Mouse (Mus musculus): ENCODE measurements around the gene Dgkd. TPM values are rescaled to one million over a fixed set of nuclear protein-coding genes. Genes with fewer than 3 reads are reported as not detected.

Gene Dgkd
- 30.0 and 30.7 TPM in 2 replicates for polyA plus RNA-seq (2015; fragmentation: Nextera tagmentation; extraction: Ambion mirVana)

DNA sequence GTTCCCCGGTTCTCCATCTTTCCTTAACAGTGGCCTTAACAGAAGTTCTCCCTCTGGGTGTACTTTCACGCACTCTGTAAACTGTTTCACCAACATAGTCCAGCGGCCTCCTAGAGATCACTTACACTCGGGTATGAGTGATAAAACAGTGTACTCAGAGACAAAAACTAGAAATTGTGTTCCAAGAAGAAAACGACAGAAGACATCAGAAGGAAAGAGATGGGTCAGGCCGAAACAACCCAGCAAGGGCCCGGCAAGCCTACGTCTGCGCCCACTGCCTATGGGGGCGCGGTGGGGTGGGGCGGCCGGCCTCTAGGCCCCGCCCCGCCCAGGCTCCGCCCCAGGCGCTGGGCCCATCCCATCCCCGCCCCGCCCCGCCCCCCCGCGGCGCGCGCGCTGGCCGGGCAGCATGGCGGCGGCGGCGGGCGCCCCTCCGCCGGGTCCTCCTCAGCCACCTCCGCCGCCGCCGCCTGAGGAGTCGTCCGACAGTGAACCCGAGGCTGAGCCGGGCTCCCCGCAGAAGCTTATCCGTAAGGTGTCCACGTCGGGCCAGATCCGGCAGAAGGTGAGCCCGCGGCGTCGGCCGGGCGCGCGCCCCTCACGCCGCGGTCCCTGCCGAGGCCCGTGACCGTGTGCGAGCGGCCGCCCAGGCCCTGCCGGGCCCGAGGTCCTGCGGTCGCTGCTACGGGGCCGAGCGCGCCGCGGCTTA lies at the start of gene Dgkd:
Dgkd (plus strand) TSS at position 396 of the 709 bp plus-strand sequence.
- no peaks in the 10 kb centered on the region for H3K9me3 ChIP-seq (replicated peaks; ENCODE audit: control insufficient read depth, low read length)
- H3K9ac ChIP-seq (ENCODE audit: low read length), result peak within 1 kb of the TSS; percentile 93
- H3K4me1 ChIP-seq (ENCODE audit: control insufficient read depth, insufficient read depth, low read length), result peaks cover 24% of the 10 kb centered on the region
- peak within 1 kb of the TSS; percentile 89 for H3K4me3 ChIP-seq (replicated peaks; ENCODE audit: low read length)
- WGBS, result under 1% methylated on average over 67 of the region's 74 CpGs
- no peaks in the 10 kb centered on the region for H3K36me3 ChIP-seq (ENCODE audit: control insufficient read depth, insufficient read depth, low read length)
- H3K27me3 ChIP-seq (ENCODE audit: control insufficient read depth, insufficient read depth, low read length), result no peaks in the 10 kb centered on the region
- peak; percentile 95 for ATAC-seq (ENCODE audit: insufficient read depth, low FRiP score)
- peak within 1 kb of the TSS; percentile 99 for H3K4me2 ChIP-seq (ENCODE audit: low read depth, low read length)
- H3K27ac ChIP-seq (ENCODE audit: low read length), result peak within 1 kb of the TSS; percentile 49

DNA sequence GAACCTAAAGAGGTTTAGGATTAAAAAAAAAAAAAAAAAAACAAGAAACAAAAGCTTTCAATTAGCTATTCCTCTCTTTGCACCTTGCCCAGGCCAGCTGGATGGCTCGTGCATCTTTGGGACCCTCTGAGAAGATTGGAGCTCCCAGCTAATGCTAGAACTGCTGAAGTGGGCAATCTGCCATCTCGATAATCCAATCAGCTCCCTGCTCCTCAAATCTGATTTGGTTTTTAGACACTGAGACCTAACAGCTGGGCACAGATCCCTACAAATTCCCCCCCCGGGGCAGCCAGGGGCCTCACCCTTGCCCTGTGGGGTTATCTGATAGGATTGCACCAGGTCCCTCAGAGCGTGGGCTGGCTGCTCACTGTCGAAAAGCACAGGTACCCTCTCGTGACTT lies 49.5 kb upstream of the Dgkd start, which contains the start of gene Sag:
Sag (plus strand) TSS at position 105 of the 400 bp plus-strand sequence.
- Histone ChIP-seq H3K4me1 (ENCODE audit: control insufficient read depth, insufficient read depth, low read length) (no peaks in the 10 kb centered on the region), H3K27ac (ENCODE audit: low read length) (no peak within 1 kb of the TSS), H3K36me3 (ENCODE audit: control insufficient read depth, insufficient read depth, low read length) (no peaks in the 10 kb centered on the region), H3K27me3 (ENCODE audit: control insufficient read depth, insufficient read depth, low read length) (no peaks in the 10 kb centered on the region), H3K9ac (ENCODE audit: low read length) (no peak within 1 kb of the TSS), H3K9me3 (replicated peaks; ENCODE audit: control insufficient read depth, low read length) (no peaks in the 10 kb centered on the region), H3K4me3 (replicated peaks; ENCODE audit: low read length) (no peak within 1 kb of the TSS), H3K4me2 (ENCODE audit: low read depth, low read length) (no peak within 1 kb of the TSS)
- ATAC-seq (ENCODE audit: insufficient read depth, low FRiP score), result no peak
- 57% methylated on average over 6 of the region's 6 CpGs for WGBS

DNA sequence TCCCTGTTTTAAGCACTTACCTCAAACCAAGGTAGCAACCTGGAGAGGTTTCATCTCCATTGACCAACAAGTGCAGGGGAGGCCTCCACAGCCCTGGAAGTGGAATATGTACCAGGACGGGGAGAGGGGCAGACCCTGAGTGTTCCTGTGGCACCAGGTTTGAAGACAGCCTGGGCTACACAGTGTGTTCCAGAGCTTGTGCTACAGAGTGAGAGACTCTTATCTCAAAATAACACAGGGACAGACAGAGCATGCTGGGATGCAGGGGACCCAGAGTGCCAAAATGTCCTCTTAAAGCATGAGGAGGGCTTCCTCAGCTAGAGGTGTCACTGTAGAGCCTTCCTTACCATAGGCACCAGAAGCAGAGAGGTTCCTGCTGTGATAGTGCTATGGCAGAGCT lies 45.3 kb upstream of the Dgkd start:
- H3K36me3 ChIP-seq (ENCODE audit: control insufficient read depth, insufficient read depth, low read length), result no peaks in the 10 kb centered on the region

DNA sequence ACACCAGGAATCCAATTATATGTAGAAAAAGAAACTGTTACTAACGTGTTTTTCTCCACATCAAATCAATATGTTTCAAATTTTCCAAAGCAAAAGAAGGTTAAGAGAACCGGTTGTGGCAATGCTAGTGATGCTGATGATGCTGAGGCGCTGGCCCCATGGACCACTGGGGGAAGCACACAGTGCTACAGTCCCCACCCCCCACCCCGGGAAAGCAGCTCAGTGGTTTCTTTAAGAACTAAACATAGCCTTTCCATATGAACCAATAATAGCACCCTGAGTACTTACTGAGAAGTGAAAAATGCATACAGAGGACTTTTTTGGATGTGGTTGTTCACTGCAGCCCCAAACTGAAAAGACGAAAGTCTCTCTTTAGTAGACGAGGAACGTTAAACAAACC lies 41.7 kb upstream of the Dgkd start:
- H3K4me3 ChIP-seq (replicated peaks; ENCODE audit: low read length), result no peak overlapping the region
- no peak overlapping the region for H3K4me2 ChIP-seq (ENCODE audit: low read depth, low read length)
- no peaks in the 10 kb centered on the region for H3K4me1 ChIP-seq (ENCODE audit: control insufficient read depth, insufficient read depth, low read length)
- H3K9ac ChIP-seq (ENCODE audit: low read length), result no peak overlapping the region
- no peaks in the 10 kb centered on the region for H3K36me3 ChIP-seq (ENCODE audit: control insufficient read depth, insufficient read depth, low read length)
- H3K27me3 ChIP-seq (ENCODE audit: control insufficient read depth, insufficient read depth, low read length), result no peaks in the 10 kb centered on the region
- WGBS, result 85% methylated on average over 7 of the region's 7 CpGs
- no peaks in the 10 kb centered on the region for H3K9me3 ChIP-seq (replicated peaks; ENCODE audit: control insufficient read depth, low read length)
- ATAC-seq (ENCODE audit: insufficient read depth, low FRiP score), result no peak
- H3K27ac ChIP-seq (ENCODE audit: low read length), result no peak overlapping the region

More for the DNA sequence above, 45.3 kb upstream of the Dgkd start:
- no peak overlapping the region for H3K4me2 ChIP-seq (ENCODE audit: low read depth, low read length)
- no peak overlapping the region for H3K4me3 ChIP-seq (replicated peaks; ENCODE audit: low read length)
- 88% methylated on average over 1 of the region's 1 CpGs for WGBS
- no peaks in the 10 kb centered on the region for H3K27me3 ChIP-seq (ENCODE audit: control insufficient read depth, insufficient read depth, low read length)
- no peak overlapping the region for H3K27ac ChIP-seq (ENCODE audit: low read length)
- H3K4me1 ChIP-seq (ENCODE audit: control insufficient read depth, insufficient read depth, low read length), result no peaks in the 10 kb centered on the region
- no peak for ATAC-seq (ENCODE audit: insufficient read depth, low FRiP score)
- no peaks in the 10 kb centered on the region for H3K9me3 ChIP-seq (replicated peaks; ENCODE audit: control insufficient read depth, low read length)
- H3K9ac ChIP-seq (ENCODE audit: low read length), result no peak overlapping the region

DNA sequence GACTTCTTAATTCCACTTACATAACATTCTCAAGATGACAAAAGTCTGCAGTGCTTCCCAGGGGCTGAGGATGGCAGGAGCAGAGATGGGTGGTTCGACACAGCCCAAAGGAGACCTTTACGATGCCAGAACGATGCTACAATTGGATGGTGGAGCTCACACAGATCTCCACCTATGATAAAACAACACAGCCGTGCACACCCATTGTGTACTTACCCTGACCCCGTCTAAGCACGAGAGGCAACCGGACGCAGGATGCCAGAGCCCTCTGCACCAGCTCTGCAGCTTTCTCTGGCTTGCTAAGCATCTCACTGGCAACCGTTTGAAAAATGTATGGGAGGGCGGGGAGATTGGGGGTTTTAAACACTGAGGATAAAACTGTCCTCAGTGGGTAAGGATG lies 41.0 kb upstream of the Dgkd start:
- Histone ChIP-seq H3K9ac (ENCODE audit: low read length) (no peak overlapping the region), H3K4me1 (ENCODE audit: control insufficient read depth, insufficient read depth, low read length) (no peaks in the 10 kb centered on the region), H3K36me3 (ENCODE audit: control insufficient read depth, insufficient read depth, low read length) (no peaks in the 10 kb centered on the region), H3K9me3 (replicated peaks; ENCODE audit: control insufficient read depth, low read length) (no peaks in the 10 kb centered on the region), H3K27me3 (ENCODE audit: control insufficient read depth, insufficient read depth, low read length) (no peaks in the 10 kb centered on the region), H3K27ac (ENCODE audit: low read length) (no peak overlapping the region), H3K4me3 (replicated peaks; ENCODE audit: low read length) (no peak overlapping the region), H3K4me2 (ENCODE audit: low read depth, low read length) (no peak overlapping the region)
- WGBS, result 56% methylated on average over 10 of the region's 10 CpGs
- no peak for ATAC-seq (ENCODE audit: insufficient read depth, low FRiP score)

DNA sequence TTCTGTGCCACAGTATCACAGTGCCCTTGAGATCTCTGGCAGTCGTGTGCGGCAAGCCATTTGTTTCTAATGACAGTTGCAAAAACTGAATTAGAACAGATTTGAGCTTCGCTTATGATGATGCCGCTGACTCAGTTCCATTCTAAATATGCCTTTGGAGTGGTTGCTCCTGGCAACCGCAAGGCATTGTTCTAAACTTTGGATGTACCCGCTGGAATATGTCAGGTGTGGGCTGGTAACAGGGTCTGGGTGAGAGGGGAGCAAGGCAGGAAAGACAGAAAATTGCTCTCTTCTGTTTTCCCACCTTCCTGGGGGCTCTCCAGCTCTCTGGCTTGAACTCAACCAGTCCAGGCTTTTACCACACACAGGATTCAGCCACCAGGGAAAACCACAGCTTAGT lies 39.9 kb upstream of the Dgkd start:
- H3K9ac ChIP-seq (ENCODE audit: low read length), result no peak overlapping the region

DNA sequence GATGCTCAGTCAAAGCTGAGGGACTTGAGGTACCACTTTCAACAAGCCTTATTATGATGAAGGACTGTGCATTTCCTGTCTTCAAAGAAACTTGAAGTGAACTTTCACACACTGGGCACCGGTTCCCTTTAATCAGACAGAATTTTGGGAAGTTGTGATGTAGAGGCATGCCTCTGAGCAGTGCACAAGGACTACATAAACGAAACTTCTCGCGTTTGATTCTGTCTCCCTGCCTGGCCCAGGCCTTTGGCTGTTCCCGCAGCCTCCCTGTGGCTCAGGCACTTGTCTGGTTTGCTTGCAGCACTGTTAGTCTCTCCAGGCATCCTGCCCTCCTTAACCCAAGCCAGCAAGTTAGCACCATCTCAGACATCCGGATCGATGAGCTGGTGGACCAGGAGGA lies 39.4 kb upstream of the Dgkd start:
- Histone ChIP-seq H3K27me3 (ENCODE audit: control insufficient read depth, insufficient read depth, low read length) (no peaks in the 10 kb centered on the region), H3K4me3 (replicated peaks; ENCODE audit: low read length) (no peak overlapping the region), H3K4me2 (ENCODE audit: low read depth, low read length) (no peak overlapping the region), H3K9ac (ENCODE audit: low read length) (no peak overlapping the region), H3K36me3 (ENCODE audit: control insufficient read depth, insufficient read depth, low read length) (no peaks in the 10 kb centered on the region), H3K4me1 (ENCODE audit: control insufficient read depth, insufficient read depth, low read length) (no peaks in the 10 kb centered on the region), H3K9me3 (replicated peaks; ENCODE audit: control insufficient read depth, low read length) (no peaks in the 10 kb centered on the region), H3K27ac (ENCODE audit: low read length) (no peak overlapping the region)
- ATAC-seq (ENCODE audit: insufficient read depth, low FRiP score), result no peak
- WGBS, result 63% methylated on average over 7 of the region's 7 CpGs

More for the DNA sequence above, 39.9 kb upstream of the Dgkd start:
- ATAC-seq (ENCODE audit: insufficient read depth, low FRiP score), result no peak
- no peak overlapping the region for H3K4me2 ChIP-seq (ENCODE audit: low read depth, low read length)
- H3K9me3 ChIP-seq (replicated peaks; ENCODE audit: control insufficient read depth, low read length), result no peaks in the 10 kb centered on the region
- no peaks in the 10 kb centered on the region for H3K4me1 ChIP-seq (ENCODE audit: control insufficient read depth, insufficient read depth, low read length)
- no peak overlapping the region for H3K4me3 ChIP-seq (replicated peaks; ENCODE audit: low read length)
- no peaks in the 10 kb centered on the region for H3K36me3 ChIP-seq (ENCODE audit: control insufficient read depth, insufficient read depth, low read length)
- 76% methylated on average over 6 of the region's 6 CpGs for WGBS
- no peaks in the 10 kb centered on the region for H3K27me3 ChIP-seq (ENCODE audit: control insufficient read depth, insufficient read depth, low read length)
- H3K27ac ChIP-seq (ENCODE audit: low read length), result no peak overlapping the region

DNA sequence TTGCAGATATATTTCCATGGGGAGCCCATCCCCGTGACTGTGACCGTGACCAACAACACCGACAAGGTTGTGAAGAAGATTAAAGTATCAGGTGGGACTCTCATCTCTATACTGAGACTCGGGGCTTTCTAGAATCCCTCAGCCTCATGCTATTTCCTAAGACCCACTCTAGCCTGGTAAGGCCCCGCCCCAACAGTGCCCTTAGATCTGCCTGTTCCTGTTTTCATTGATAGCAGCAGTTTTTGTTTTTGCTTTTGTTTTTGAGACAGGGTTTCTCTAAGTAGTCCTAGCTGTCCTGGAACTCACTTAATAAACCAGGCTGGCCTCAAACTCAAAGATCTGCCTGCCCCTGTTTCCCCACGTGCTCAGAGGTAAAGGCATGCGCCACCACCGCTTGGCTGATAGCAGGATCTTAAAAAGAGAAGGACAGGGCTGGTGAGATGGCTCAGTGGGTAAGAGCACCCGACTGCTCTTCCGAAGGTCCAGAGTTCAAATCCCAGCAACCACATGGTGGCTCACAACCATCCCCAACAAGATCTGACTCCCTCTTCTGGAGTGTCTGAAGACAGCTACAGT lies 28.6 kb upstream of the Dgkd start:
- WGBS, result 90% methylated on average over 10 of the region's 10 CpGs
- Histone ChIP-seq H3K9ac (ENCODE audit: low read length) (no peak overlapping the region), H3K4me2 (ENCODE audit: low read depth, low read length) (no peak overlapping the region), H3K4me1 (ENCODE audit: control insufficient read depth, insufficient read depth, low read length) (peaks cover 5% of the 10 kb centered on the region; the same call in 1 of the 2 replicates), H3K4me3 (replicated peaks; ENCODE audit: low read length) (no peak overlapping the region), H3K9me3 (replicated peaks; ENCODE audit: control insufficient read depth, low read length) (no peaks in the 10 kb centered on the region), H3K27me3 (ENCODE audit: control insufficient read depth, insufficient read depth, low read length) (no peaks in the 10 kb centered on the region), H3K36me3 (ENCODE audit: control insufficient read depth, insufficient read depth, low read length) (no peaks in the 10 kb centered on the region), H3K27ac (ENCODE audit: low read length) (no peak overlapping the region)
- no peak for ATAC-seq (ENCODE audit: insufficient read depth, low FRiP score)

DNA sequence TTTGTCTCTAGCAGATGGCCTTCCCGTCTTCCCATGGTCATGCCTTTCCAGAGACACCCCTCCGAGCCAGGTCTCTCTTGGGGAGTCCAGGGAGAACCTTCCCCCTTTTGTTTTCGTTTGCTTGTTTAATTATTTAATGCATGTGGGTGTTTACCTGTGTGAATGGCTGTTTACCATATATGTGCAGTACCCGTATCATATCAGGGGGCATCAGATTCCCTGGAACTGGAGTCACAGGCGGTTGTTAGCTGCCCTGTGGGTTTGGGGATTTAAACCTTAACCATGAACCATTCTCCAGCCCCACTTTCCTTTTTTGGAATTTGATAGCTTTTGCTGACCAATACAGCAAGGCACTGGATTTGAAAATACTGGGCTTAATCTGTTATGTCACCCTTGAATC lies 27.8 kb upstream of the Dgkd start:
- 84% methylated on average over 5 of the region's 5 CpGs for WGBS
- H3K36me3 ChIP-seq (ENCODE audit: control insufficient read depth, insufficient read depth, low read length), result no peaks in the 10 kb centered on the region
- no peaks in the 10 kb centered on the region for H3K9me3 ChIP-seq (replicated peaks; ENCODE audit: control insufficient read depth, low read length)
- no peaks in the 10 kb centered on the region for H3K27me3 ChIP-seq (ENCODE audit: control insufficient read depth, insufficient read depth, low read length)
- H3K4me1 ChIP-seq (ENCODE audit: control insufficient read depth, insufficient read depth, low read length), result peaks cover 8% of the 10 kb centered on the region; the same call in 1 of the 2 replicates
- no peak overlapping the region for H3K9ac ChIP-seq (ENCODE audit: low read length)
- no peak for ATAC-seq (ENCODE audit: insufficient read depth, low FRiP score)
- H3K27ac ChIP-seq (ENCODE audit: low read length), result no peak overlapping the region
- H3K4me2 ChIP-seq (ENCODE audit: low read depth, low read length), result no peak overlapping the region
- H3K4me3 ChIP-seq (replicated peaks; ENCODE audit: low read length), result no peak overlapping the region

Data from stomach, embryonic 16.5 days (tissue).